ENCODE assay signal across 17 mouse cellular contexts in the genomic region with DNA sequence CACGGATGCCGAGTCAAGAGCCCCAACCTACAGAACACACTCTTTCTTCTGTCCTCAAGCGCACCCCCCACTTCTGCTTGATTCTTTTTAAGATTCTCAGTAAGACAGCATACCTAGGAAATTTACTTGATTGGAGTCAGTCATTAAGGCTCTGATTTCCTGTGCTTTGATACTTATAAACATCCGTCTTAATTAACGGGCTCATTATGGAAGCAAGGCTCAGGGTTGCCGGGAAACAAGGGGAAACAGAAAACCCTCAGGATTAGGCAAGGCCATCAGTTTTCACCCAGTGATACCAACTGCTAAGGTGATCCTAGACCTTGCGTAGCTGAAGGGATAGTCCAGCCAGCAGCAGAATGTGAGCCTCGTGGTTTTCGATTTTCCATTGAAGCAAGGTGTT.
"Had no signal": no experiment of that assay in that cellular context is flagged by ENCODE, and none has a peak within 500 bp of the region (broad histone marks: within the 10 kb centered on the region; RNA-seq: fewer than 3 reads in every experiment).

No protein-coding gene starts in this region.

- H3K9ac ChIP-seq: limb, embryonic 13.5 days; liver, embryonic 12.5 days; liver, embryonic 15.5 days; lung, embryonic 15.5 days; stomach, embryonic 15.5 days had no signal

- H3K4me2 ChIP-seq: limb, embryonic 13.5 days; liver, embryonic 12.5 days; liver, embryonic 15.5 days; lung, embryonic 15.5 days; midbrain, embryonic 11.5 days; stomach, embryonic 15.5 days had no signal

- H3K9me3 ChIP-seq: liver, embryonic 12.5 days; liver, embryonic 15.5 days; lung, embryonic 15.5 days; stomach, embryonic 15.5 days had no signal

- H3K27me3 ChIP-seq: liver, embryonic 12.5 days; liver, embryonic 15.5 days; lung, embryonic 15.5 days; stomach, embryonic 15.5 days had no signal

- H3K4me1 ChIP-seq: liver, embryonic 12.5 days; liver, embryonic 15.5 days had no signal

- H3K36me3 ChIP-seq: limb, embryonic 13.5 days; liver, embryonic 12.5 days; liver, embryonic 15.5 days; lung, embryonic 15.5 days; stomach, embryonic 15.5 days had no signal

- DNase-seq: kidney, postnatal 14 days; kidney, postnatal 4 days; left cerebral cortex, postnatal 4 days; liver; lung, adult 18-20 months; lung, postnatal 14 days; lung, postnatal 4 days; midbrain, embryonic 14.5 days; right cerebral cortex, postnatal 25 days; spleen, adult 18-20 months; thymus, postnatal 25 days had no signal

- H3K4me3 ChIP-seq: limb, embryonic 13.5 days; liver, embryonic 12.5 days; liver, embryonic 15.5 days; lung, embryonic 15.5 days; stomach, embryonic 15.5 days had no signal

- H3K27ac ChIP-seq: limb, embryonic 13.5 days; liver, embryonic 12.5 days; liver, embryonic 15.5 days; lung, embryonic 15.5 days; stomach, embryonic 15.5 days had no signal

- ATAC-seq: liver, embryonic 12.5 days had no signal
